Mouse (Mus musculus): ENCODE results near the gene Msantd3. TPM values are rescaled to one million over a fixed set of nuclear protein-coding genes. Genes with fewer than 3 reads are reported as not detected.
A peak's percentile ranks its signal among the peaks of the same experiment; 100 is the strongest.

The Msantd3 gene
- polyA plus RNA-seq, 1 experiment from 2014 or later, result 28.3 TPM

GRCm38 (mm10) chr4:48542351-48542750 lies 2.6 kb downstream of the Msantd3 start:
- H3K4me2 ChIP-seq, result peak overlapping the region; percentile 85; the same call in 1 of the 2 replicates

GRCm38 (mm10) chr4:48543071-48543865 lies 3.5 kb downstream of the Msantd3 start:
- Histone ChIP-seq H3K27ac (no peak overlapping the region), H3K36me3 (no peaks in the 10 kb centered on the region), H3K4me3 (no peak overlapping the region), H3K4me2 (no peak overlapping the region), H3K9ac (no peak overlapping the region), H3K4me1 (peaks cover 36% of the 10 kb centered on the region), H3K27me3 (no peaks in the 10 kb centered on the region), H3K9me3 (no peaks in the 10 kb centered on the region)
- ATAC-seq (ENCODE audit: borderline replicate concordance, extremely low read depth, low FRiP score, low TSS enrichment), result no peak
- 59% methylated on average over 6 of the region's 6 CpGs for WGBS

More at GRCm38 (mm10) chr4:48542351-48542750, 2.6 kb downstream of the Msantd3 start:
- ATAC-seq (ENCODE audit: borderline replicate concordance, extremely low read depth, low FRiP score, low TSS enrichment), result no peak
- H3K36me3 ChIP-seq, result no peaks in the 10 kb centered on the region
- H3K4me3 ChIP-seq, result 0 out of 2 replicates have a peak overlapping the region, but pooled peaks have one; percentile 84
- 21% methylated on average over 5 of the region's 5 CpGs for WGBS
- H3K4me1 ChIP-seq, result peaks cover 35% of the 10 kb centered on the region
- no peak overlapping the region for H3K27ac ChIP-seq
- no peaks in the 10 kb centered on the region for H3K9me3 ChIP-seq
- no peak overlapping the region for H3K9ac ChIP-seq
- H3K27me3 ChIP-seq, result no peaks in the 10 kb centered on the region

DNA sequence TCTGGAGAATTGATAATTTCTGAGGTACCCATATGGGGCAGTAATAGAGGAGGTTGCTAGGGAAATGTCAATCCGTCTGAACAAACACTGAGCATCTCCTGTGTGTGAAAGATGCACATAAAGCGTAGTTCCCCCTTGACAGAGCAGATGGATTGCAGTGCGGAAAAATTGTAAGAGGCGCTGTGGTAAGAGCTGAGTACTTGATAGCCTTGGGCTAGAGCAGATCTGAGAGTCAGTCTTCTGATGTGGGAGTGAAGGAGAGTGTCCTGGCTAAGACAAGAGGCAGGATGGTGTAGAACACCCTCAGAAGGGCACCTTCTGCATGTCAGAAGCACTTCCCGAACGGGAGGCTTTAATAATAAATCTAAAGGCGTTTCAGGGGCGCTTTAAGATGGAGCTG lies 4.4 kb downstream of the Msantd3 start:
- no peaks in the 10 kb centered on the region for H3K9me3 ChIP-seq
- no peak overlapping the region for H3K9ac ChIP-seq
- H3K27me3 ChIP-seq, result no peaks in the 10 kb centered on the region
- no peak overlapping the region for H3K4me3 ChIP-seq
- no peak overlapping the region for H3K27ac ChIP-seq
- no peak for ATAC-seq (ENCODE audit: borderline replicate concordance, extremely low read depth, low FRiP score, low TSS enrichment)
- peaks cover 44% of the 10 kb centered on the region for H3K4me1 ChIP-seq
- H3K4me2 ChIP-seq, result no peak overlapping the region
- 74% methylated on average over 8 of the region's 8 CpGs for WGBS
- H3K36me3 ChIP-seq, result no peaks in the 10 kb centered on the region

- H3K36me3 ChIP-seq, result no peaks in the 10 kb centered on the region
- H3K27ac ChIP-seq, result no peak overlapping the region
- H3K9me3 ChIP-seq, result no peaks in the 10 kb centered on the region
- H3K4me1 ChIP-seq, result peaks cover 49% of the 10 kb centered on the region
- H3K4me2 ChIP-seq, result no peak overlapping the region
- H3K4me3 ChIP-seq, result no peak overlapping the region
- 54% methylated on average over 12 of the region's 12 CpGs for WGBS
- ATAC-seq (ENCODE audit: borderline replicate concordance, extremely low read depth, low FRiP score, low TSS enrichment), result no peak
- H3K27me3 ChIP-seq, result no peaks in the 10 kb centered on the region
- no peak overlapping the region for H3K9ac ChIP-seq
Measured at GRCm38 (mm10) chr4:48545966-48546365, 6.2 kb downstream of the Msantd3 start.

GRCm38 (mm10) chr4:48546568-48547496 lies 7.1 kb downstream of the Msantd3 start:
- Histone ChIP-seq H3K9ac (no peak overlapping the region), H3K27ac (no peak overlapping the region), H3K9me3 (no peaks in the 10 kb centered on the region), H3K27me3 (no peaks in the 10 kb centered on the region), H3K4me1 (peaks cover 45% of the 10 kb centered on the region), H3K4me2 (no peak overlapping the region), H3K4me3 (no peak overlapping the region), H3K36me3 (peaks cover 3% of the 10 kb centered on the region; the same call in 1 of the 2 replicates)
- ATAC-seq (ENCODE audit: borderline replicate concordance, extremely low read depth, low FRiP score, low TSS enrichment), result no peak
- WGBS, result 79% methylated on average over 9 of the region's 9 CpGs

DNA sequence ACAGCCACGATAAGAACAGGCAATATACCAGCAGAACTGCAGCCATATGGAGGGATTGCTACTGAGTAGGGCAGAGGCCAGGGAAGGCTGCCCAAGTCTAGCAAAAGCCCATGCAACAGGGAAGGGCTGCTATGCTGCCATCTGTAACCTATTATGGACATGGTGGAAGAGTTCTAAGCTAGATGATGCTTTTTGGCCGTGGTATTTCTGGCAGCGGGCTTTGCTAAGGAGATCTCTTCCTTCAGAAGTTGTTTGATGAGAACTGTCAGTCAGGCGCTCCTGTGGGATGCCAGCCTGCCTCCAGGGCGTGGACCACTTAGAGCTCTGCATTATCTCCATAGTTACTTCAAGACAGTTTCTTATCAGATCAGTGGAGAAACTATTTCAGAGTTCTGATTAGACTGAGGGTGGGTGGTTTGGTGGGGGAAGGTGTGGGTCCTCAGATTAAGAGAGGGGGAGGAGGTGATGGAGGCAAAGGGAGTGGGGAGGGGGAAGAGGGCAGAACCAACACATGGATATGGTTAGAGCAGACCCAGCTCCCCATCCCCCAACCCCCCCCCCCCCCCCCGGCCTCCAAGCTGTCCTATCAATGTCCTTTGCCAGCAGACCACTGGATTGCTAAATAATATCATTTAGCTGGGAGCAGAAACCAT lies 8.8 kb downstream of the Msantd3 start:
- H3K36me3 ChIP-seq, result peaks cover 15% of the 10 kb centered on the region
- no peak for ATAC-seq (ENCODE audit: borderline replicate concordance, extremely low read depth, low FRiP score, low TSS enrichment)
- no peaks in the 10 kb centered on the region for H3K9me3 ChIP-seq
- WGBS, result 37% methylated on average over 6 of the region's 6 CpGs
- peaks cover 31% of the 10 kb centered on the region for H3K4me1 ChIP-seq
- H3K9ac ChIP-seq, result no peak overlapping the region
- H3K4me2 ChIP-seq, result no peak overlapping the region
- no peak overlapping the region for H3K27ac ChIP-seq
- no peaks in the 10 kb centered on the region for H3K27me3 ChIP-seq
- no peak overlapping the region for H3K4me3 ChIP-seq

DNA sequence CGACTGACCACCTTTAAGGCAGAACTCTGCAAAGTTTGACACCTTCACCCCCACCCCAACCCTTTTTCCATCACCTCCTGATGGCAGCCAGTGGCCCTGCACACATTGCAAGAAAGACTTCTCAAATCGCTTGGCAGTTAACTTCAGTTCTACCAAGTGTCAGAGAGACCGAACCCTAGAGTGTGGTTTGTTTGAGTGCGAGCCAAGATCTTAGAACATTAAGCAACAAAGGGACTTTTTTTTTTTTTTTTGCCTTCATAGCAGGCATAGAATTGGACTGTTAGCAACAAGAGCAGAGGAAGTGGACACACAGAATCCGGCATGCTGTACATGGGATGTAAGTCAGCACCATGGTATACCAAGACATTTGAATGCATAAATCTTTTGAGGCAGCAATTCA lies 9.9 kb downstream of the Msantd3 start:
- no peak overlapping the region for H3K4me2 ChIP-seq
- peaks cover 18% of the 10 kb centered on the region for H3K36me3 ChIP-seq
- 41% methylated on average over 5 of the region's 5 CpGs for WGBS

GRCm38 (mm10) chr4:48552486-48553064 lies 12.8 kb downstream of the Msantd3 start:
- 88% methylated on average over 27 of the region's 27 CpGs for WGBS
- ATAC-seq (ENCODE audit: borderline replicate concordance, extremely low read depth, low FRiP score, low TSS enrichment), result no peak
- Histone ChIP-seq H3K36me3 (peaks cover 27% of the 10 kb centered on the region), H3K4me2 (no peak overlapping the region), H3K4me3 (no peak overlapping the region), H3K27me3 (no peaks in the 10 kb centered on the region), H3K27ac (no peak overlapping the region), H3K9ac (no peak overlapping the region), H3K4me1 (peaks cover 15% of the 10 kb centered on the region), H3K9me3 (no peaks in the 10 kb centered on the region)

More for the DNA sequence above, 9.9 kb downstream of the Msantd3 start:
- no peaks in the 10 kb centered on the region for H3K9me3 ChIP-seq
- no peak overlapping the region for H3K9ac ChIP-seq
- H3K27me3 ChIP-seq, result no peaks in the 10 kb centered on the region
- H3K27ac ChIP-seq, result no peak overlapping the region
- ATAC-seq (ENCODE audit: borderline replicate concordance, extremely low read depth, low FRiP score, low TSS enrichment), result peak; percentile 32; the same call in 1 of the 2 replicates
- no peak overlapping the region for H3K4me3 ChIP-seq
- peaks cover 31% of the 10 kb centered on the region for H3K4me1 ChIP-seq

DNA sequence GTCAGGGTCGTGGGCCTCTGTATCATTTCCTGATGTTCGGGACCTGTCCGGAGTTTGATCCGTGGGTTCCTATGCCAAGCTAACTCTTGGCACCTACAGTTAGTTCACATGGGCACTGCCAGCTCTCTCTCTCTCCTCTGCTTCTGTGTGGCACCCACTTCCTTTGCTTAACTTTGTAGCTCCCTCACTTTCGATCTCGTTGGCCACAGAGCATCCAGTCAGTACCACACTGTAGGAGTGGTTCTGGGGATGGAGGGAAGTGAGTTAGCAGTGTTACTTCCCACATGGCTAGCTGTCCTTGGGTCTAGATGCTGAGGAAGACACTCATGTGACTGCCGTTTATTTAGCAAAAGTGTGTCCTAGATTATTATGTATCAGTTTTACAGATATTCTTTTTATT lies 14.4 kb downstream of the Msantd3 start:
- ATAC-seq (ENCODE audit: borderline replicate concordance, extremely low read depth, low FRiP score, low TSS enrichment), result no peak
- H3K4me3 ChIP-seq, result no peak overlapping the region
- 82% methylated on average over 7 of the region's 7 CpGs for WGBS

GRCm38 (mm10) chr4:48555729-48556128 lies 16.0 kb downstream of the Msantd3 start:
- 19% methylated on average over 3 of the region's 3 CpGs for WGBS
- Histone ChIP-seq H3K27me3 (no peaks in the 10 kb centered on the region), H3K4me3 (no peak overlapping the region), H3K4me1 (no peaks in the 10 kb centered on the region), H3K36me3 (peaks cover 35% of the 10 kb centered on the region), H3K4me2 (no peak overlapping the region), H3K27ac (no peak overlapping the region), H3K9me3 (no peaks in the 10 kb centered on the region), H3K9ac (no peak overlapping the region)
- ATAC-seq (ENCODE audit: borderline replicate concordance, extremely low read depth, low FRiP score, low TSS enrichment), result no peak

More for the DNA sequence above, 14.4 kb downstream of the Msantd3 start:
- H3K9ac ChIP-seq, result no peak overlapping the region
- H3K9me3 ChIP-seq, result no peaks in the 10 kb centered on the region
- peaks cover 5% of the 10 kb centered on the region for H3K4me1 ChIP-seq
- no peak overlapping the region for H3K27ac ChIP-seq
- no peaks in the 10 kb centered on the region for H3K27me3 ChIP-seq
- no peak overlapping the region for H3K4me2 ChIP-seq
- peaks cover 34% of the 10 kb centered on the region for H3K36me3 ChIP-seq

DNA sequence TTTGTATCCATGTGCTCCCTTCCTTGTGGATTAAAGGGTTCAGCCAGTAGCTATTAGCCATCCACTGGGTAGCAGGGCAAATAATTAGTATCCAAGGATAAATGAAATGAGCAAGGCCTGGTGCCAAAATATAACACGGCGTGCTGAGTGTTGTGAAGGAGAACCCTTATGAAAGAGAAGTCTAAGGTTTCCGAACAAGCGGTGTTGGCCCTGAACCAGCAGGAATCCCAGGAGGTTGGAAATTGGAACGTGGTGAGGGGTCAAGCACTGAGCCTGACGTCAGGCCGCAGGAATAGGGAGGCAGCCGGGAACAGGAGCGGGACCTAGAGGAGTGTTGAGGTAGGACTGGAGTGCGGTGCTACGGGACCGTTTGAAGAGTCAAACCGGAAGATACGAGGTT lies 19.9 kb downstream of the Msantd3 start:
- WGBS, result 82% methylated on average over 14 of the region's 14 CpGs
- Histone ChIP-seq H3K9me3 (no peaks in the 10 kb centered on the region), H3K36me3 (peaks cover 32% of the 10 kb centered on the region), H3K4me1 (no peaks in the 10 kb centered on the region), H3K4me3 (no peak overlapping the region), H3K4me2 (no peak overlapping the region), H3K27me3 (no peaks in the 10 kb centered on the region), H3K27ac (no peak overlapping the region), H3K9ac (no peak overlapping the region)
- ATAC-seq (ENCODE audit: borderline replicate concordance, extremely low read depth, low FRiP score, low TSS enrichment), result no peak
